Mouse (Mus musculus): ENCODE measurements around the gene Pkp4. TPM values are rescaled to one million over a fixed set of nuclear protein-coding genes. Genes with fewer than 3 reads are reported as not detected.

The Pkp4 gene
- total RNA-seq, 2 experiments from 2014 or later = 62.6 to 82.9 TPM

DNA sequence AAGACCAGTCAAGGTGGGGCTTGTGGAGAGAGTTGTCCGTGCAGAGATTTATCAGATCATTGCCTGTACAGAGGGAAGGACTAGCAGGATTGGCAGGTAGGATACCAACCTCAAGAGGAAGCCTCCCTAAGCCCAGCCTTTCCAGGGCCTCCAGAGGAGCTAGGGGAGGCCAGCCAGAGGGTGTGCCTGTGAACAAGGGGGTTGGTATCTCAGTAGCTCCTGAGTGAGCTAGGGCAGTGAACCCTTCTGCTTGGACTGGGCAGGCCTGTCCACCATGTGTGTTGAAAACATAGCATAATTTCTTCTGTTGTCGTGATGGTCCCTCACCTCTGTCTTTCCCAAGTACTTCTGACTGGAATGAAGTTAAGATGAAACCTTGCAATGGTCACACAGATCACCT, 100.6 kb downstream of the Pkp4 start:
- DNase-seq (ENCODE audit: low spot score in 2 of 2) = no peak

DNA sequence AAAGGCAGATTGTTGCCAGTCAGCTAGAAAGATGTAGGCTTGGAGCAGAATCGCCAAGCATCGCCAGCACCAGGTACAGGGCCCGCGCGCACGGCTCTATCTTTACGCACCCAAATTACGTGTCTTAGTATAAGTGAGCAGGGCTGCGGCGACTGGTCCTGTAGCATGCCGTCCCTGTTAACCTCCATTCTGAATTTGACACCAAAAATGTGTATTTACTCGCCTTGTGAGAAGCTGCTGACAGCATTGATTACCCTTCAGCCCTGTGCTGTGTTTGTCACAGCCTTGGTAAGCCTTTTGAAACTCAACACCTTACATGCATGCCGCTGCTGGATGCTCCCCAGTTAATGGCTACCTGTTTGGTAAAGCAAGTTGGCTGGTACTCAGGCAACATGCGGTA, 105.8 kb downstream of the Pkp4 start:
- no peak for DNase-seq (ENCODE audit: low spot score in 2 of 2)

- DNase-seq (ENCODE audit: low spot score in 2 of 2) = no peak
Observed at GRCm38 (mm10) chr2:59271835-59272234, 111.2 kb downstream of the Pkp4 start.

DNA sequence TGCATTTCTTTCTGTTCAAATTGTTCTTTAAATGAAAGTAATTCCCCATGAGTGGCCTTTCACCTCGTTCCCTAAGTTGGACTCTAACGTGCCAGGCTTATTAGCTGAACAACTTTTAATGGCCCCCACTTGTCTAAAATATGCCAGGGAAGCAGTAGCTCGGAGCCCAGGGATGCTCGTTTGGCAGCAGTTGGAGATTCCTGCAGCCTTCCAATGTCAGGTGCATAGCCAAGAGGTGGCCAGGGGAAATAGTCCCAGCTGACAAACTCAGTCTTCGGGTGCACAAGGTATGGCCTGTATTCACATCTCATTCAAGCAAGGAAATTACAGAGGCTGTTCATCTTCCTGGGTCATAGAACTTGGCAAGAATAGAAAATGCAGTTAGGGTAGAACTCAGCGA, 112.1 kb downstream of the Pkp4 start:
- DNase-seq (ENCODE audit: low spot score in 2 of 2) = no peak

GRCm38 (mm10) chr2:59280914-59281562, 120.4 kb downstream of the Pkp4 start:
- DNase-seq (ENCODE audit: low spot score in 2 of 2) = no peak

DNA sequence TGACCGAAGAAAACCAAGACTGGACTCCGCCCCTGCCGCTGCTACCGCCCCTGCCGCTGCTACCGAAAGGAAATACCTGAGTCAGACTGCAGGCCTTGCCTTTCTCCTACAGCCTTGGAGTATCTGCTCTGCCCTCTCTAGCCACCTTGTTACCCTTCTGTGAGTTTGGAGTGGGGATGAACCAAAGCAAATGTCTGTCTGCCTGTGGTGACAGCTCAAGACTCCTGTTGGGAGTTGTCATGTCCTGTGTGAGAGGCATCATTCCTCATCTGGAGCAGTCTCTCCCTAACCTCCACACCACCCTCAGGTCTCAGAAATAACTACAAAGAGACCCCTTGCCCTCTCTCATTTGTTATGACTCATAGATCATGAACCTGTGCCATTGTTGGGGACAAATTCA, 122.3 kb downstream of the Pkp4 start:
- DNase-seq (ENCODE audit: low spot score in 2 of 2) = no peak

- DNase-seq (ENCODE audit: low spot score in 2 of 2) = no peak
Observed at GRCm38 (mm10) chr2:59284216-59284615, 123.6 kb downstream of the Pkp4 start.

DNA sequence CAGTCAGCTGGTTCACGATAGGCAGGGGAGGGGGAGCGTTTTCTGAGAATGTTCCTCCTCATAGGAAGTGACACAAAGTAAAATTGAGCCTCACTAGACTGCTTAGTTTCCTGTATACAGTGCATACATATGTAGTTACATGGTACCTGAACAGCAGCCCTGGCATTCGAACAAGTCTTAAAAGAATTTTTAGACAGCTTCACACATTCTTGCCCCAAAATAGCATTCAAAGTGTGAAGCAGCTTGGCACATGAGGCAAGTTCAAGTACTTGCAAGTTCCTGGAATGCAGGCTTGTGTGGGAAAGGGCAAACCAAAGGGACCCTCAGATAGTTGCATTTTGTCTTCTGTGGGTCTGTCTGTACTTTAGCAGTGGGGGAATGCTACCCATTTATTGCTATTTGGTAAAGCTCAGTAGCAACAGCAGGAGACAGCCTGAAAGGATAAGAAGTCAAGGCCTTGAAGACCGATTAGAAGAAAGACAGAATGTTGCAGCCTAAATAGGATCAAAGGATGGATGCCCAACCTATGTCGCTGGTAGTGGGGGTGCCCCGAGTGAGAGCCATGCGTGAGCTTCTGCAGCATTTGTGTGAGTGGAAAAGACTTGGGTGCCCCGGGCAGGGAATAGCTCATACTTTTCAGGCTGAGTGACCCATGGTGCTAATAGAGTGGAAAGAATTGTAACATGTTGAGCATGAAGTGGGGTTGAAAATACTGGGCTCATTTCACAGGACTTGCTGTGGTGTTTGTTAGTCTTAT, 124.3 kb downstream of the Pkp4 start:
- no peak for DNase-seq (ENCODE audit: low spot score in 2 of 2)

DNA sequence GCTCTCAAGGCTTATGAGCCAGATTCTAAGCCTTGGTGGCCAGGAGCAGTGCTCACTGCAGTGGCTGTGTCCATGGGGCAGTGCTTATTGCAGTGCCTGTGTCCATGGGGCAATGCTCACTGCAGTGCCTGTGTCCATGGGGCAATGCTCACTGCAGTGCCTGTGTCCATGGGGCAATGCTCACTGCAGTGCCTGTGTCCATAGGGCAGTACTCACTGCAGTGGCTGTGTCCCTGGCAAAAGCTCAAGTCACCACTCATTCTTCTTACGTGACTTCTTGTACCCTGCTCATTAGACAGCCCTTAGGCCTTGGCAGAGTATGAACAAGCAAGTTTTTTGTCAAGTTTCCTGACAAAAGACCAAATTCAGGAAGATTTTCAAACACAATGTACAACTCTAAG, 124.9 kb downstream of the Pkp4 start:
- DNase-seq (ENCODE audit: low spot score in 2 of 2) = no peak

- no peak for DNase-seq (ENCODE audit: low spot score in 2 of 2)
Observed at GRCm38 (mm10) chr2:59286247-59286646, 125.6 kb downstream of the Pkp4 start.

DNA sequence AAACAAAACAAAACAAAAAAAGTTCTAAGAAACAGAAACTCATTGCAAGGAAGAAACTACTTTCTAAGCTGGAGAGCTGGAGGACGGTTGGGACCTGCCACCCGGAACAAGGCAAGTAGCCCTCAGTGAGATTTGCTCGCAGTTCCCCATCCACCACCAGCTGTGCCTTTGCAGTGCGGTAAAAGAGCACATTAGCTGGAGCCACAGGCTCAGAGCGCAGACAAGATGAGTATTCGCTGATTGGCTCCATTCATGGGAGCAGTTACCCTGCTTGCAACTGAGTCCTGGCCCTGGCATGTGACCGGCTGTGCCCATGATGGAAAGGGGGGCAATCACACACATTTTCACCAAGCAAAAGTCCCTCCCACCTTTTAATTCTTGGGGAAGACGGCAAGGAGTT, 127.0 kb downstream of the Pkp4 start:
- DNase-seq (ENCODE audit: low spot score in 2 of 2) = no peak

- no peak for DNase-seq (ENCODE audit: low spot score in 2 of 2)
Observed at GRCm38 (mm10) chr2:59289411-59289810, 128.8 kb downstream of the Pkp4 start.

GRCm38 (mm10) chr2:59290391-59290790, 129.7 kb downstream of the Pkp4 start:
- no peak for DNase-seq (ENCODE audit: low spot score in 2 of 2)

DNA sequence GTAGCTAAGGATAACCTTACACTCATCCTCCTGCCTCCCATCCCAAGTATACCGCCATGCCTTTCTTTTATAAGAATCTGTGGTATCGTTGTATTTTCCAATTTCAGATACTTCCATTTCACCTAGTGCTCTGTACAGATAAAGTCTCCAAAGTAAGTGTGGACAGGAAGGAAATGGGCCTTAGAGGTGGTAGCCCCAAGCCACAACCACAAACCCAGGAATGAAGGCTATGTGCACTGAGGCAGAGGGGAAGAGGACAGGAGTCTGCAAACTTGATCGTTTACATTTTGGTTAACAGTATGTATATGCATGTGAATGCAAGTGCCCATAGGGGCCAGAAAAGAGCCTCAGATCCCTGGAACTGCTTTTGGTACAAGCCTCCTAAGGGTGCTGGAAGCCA, 139.2 kb downstream of the Pkp4 start:
- DNase-seq (ENCODE audit: low spot score in 2 of 2) = no peak

DNA sequence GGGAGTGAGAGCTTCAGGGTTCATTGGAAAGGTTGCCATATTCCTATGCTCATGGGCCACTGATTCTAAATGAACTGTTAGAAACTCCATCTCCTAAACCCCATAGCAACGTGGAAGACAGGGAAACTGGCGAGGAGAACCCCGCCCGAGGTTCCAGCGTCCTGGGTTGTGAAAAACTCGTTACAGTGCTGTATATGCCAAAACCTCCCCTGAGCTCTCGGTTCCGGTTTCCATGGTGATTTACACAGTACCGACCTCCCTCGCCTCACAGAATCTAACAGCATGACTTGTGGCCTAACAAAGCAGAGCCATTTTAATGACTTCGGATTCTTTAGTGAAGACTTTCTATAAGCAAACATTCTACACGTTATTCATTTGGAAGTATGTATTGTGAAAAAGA, 141.0 kb downstream of the Pkp4 start:
- no peak for DNase-seq (ENCODE audit: low spot score in 2 of 2)

DNA sequence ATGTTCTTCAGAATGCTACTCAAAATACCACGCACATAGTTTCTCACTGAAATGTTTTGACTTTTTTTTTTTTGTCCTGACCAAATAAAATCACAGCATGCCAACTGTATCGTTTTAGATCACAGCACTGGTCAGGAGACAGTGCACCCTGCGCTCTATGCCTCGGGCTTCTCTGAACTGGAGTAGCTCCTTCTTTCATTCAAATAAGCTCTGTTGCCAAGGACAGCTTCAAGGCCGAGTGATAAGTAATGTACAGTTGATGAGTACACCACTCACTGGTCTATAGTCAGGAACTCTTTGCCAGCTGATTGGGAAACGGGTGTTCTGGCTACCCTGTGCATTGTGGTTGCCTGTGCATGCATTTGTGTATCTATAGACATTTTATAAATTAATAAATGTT, 141.8 kb downstream of the Pkp4 start:
- no peak for DNase-seq (ENCODE audit: low spot score in 2 of 2)

DNA sequence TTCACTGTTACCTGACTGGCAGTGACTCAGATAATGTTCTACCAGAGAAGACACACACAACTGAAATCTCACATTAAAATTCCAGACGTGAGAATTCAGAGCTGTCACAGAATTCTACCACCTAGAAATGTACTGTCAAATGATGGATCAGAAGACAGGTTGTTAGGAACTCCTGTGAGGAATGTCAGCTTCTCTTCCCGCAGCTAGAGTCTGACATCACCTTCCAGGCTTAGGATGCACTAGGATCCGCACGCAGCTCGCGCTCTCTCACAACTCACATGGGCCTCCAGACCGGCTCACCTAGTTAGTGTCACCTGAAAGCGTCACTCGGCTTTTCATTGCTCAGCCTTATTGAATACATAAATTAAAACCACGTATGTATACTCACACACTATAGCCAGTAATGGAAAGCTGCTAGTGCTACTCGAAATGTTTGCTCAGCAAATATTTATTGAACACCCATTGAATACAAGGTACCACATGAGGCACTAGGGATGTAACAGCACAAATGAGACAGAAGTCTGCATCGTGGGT, 142.9 kb downstream of the Pkp4 start:
- DNase-seq (ENCODE audit: low spot score in 2 of 2) = no peak

DNA sequence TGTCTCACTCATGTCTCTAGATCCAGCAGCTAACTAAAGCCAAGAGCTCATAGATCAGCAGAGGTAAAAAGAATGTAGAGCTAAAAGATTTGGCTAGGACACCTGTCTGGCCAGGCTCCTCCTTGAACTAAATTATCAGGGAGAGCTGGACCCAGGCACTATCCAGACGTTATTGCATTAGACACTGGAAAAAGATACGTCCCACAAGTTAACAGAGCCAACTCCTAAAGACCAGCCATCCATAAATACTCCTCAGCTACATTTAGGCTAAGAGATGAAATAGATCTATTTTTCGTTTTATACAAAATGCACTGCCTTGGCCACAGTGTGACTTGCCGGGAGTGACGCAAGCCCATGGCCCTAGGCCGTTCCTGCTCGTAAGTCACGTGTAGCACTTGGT, 146.7 kb downstream of the Pkp4 start:
- no peak for DNase-seq (ENCODE audit: low spot score in 2 of 2)

- DNase-seq (ENCODE audit: low spot score in 2 of 2) = no peak
Observed at GRCm38 (mm10) chr2:59308055-59308454, 147.4 kb downstream of the Pkp4 start.

GRCm38 (mm10) chr2:59313293-59313692, 152.6 kb downstream of the Pkp4 start:
- DNase-seq (ENCODE audit: low spot score in 2 of 2) = no peak

DNA sequence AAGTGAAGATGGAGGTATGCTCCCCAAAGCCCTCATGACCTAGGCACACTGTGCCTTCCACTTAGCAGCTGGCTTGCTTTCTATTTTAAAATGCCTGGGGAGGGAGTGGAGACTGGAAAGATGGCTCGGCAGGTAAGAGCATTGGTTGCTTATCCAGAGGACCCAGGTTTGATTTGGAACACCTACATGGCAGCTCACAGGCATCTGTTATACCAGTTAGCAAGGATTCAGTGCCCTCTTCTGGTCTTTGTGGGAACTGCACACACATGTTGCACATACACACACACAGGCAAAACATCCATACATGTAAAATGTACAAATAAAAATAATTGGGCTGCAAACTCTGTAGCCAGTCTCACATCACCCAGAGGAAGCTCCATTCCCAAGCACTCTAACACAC, 158.0 kb downstream of the Pkp4 start:
- DNase-seq (ENCODE audit: low spot score in 2 of 2) = no peak

GRCm38 (mm10) chr2:59327946-59328345, 167.3 kb downstream of the Pkp4 start:
- no peak for DNase-seq (ENCODE audit: low spot score in 2 of 2)

DNA sequence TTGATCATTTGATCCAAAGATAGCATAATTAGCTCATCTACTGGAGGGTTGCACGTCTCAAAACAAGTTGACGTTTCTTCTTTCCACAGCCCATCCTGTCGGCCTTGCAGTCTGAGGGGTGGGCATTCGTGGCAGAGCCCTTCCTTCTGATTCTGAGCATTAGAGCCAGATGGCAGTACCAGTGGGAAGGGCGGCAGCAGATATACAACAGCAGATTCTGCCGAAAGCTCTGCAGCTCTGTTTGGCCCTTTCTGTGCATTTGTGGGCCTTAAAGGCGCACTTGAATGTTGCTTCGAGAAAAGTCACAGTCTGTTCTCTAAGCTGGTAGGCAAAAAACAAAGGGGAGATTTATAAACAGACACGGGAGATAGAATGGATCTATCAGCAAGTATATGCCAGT, 170.4 kb downstream of the Pkp4 start:
- no peak for DNase-seq (ENCODE audit: low spot score in 2 of 2)

All from adrenal gland, postnatal 4 days (tissue).